In the genomic region with DNA sequence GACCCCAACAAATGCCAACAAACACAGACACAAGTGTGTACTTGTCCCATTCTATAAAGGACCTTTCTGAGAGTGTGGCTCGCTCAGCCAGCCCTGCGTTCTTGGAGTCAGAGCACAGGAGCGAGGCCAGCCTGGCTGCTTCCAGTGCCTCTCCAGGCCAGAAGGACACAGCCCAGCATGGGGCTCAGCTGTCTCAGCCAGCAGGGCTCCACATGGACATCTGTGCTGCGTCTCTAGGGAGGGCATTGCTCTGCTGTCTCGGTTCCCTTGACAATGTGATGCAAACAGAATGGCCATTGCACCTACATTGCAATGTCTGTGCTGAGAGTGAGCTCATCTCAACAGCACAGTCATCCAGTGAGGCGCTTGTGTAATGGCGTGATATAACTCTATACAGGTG, we compare ENCODE assay signal across 18 mouse cellular contexts. TPM values are rescaled to one million over a fixed set of nuclear protein-coding genes. Genes with fewer than 3 reads are reported as not detected.
DNase-seq lines count a peak whose midpoint lies in the region; ATAC-seq lines count a peak whose summit lies in the region.
"Had no signal": no experiment of that assay in that cellular context is flagged by ENCODE, and none has a peak within 500 bp of the region (broad histone marks: within the 10 kb centered on the region; RNA-seq: fewer than 3 reads in every experiment).

No protein-coding gene starts in this region.

- no peak overlapping the region for H3K4me3 ChIP-seq in neural tube, embryonic 13.5 days
- H3K4me3 ChIP-seq in neural tube, embryonic 15.5 days (replicated peaks), result no peak overlapping the region
- H3K4me3 ChIP-seq: limb, embryonic 10.5 days; liver, embryonic 13.5 days; megakaryocyte, embryonic 14.5 days had no signal

- no peaks in the 10 kb centered on the region for H3K9me3 ChIP-seq in neural tube, embryonic 13.5 days
- H3K9me3 ChIP-seq in neural tube, embryonic 15.5 days (replicated peaks), result no peaks in the 10 kb centered on the region
- H3K9me3 ChIP-seq: limb, embryonic 10.5 days; liver, embryonic 13.5 days had no signal

- DNase-seq in gastrocnemius, postnatal 14 days, result peak; percentile 43
- DNase-seq in gastrocnemius, postnatal 36 days, result no peak
- DNase-seq in cerebellum, adult 8-10 months, result peak; percentile 51
- no peak for DNase-seq in kidney, adult 11 months
- DNase-seq in adipocyte (ENCODE audit: low spot score), result no peak
- DNase-seq: adrenal gland, adult 2 months; layer of hippocampus, adult 9-11 months; liver, embryonic 13.5 days; right cerebral cortex, postnatal 4 days had no signal

- no peak overlapping the region for H3K27ac ChIP-seq in neural tube, embryonic 13.5 days (replicated peaks)
- no peak overlapping the region for H3K27ac ChIP-seq in neural tube, embryonic 15.5 days (replicated peaks)
- H3K27ac ChIP-seq: kidney, postnatal 0 days; limb, embryonic 10.5 days; liver, embryonic 13.5 days had no signal

- no peaks in the 10 kb centered on the region for H3K27me3 ChIP-seq in neural tube, embryonic 13.5 days
- no peaks in the 10 kb centered on the region for H3K27me3 ChIP-seq in neural tube, embryonic 15.5 days (replicated peaks)
- H3K27me3 ChIP-seq: liver, embryonic 13.5 days had no signal

- no peak overlapping the region for H3K4me2 ChIP-seq in neural tube, embryonic 13.5 days
- H3K4me2 ChIP-seq in neural tube, embryonic 15.5 days, result no peak overlapping the region
- H3K4me2 ChIP-seq: liver, embryonic 13.5 days had no signal

- intact Hi-C loops in gastrocnemius, postnatal 14 days (cut with DNase I; ENCODE audit: low total_unique reads), result no loop called here
- intact Hi-C loops in gastrocnemius, postnatal 36 days (cut with DNase I), result no loop called here

- ATAC-seq in neural tube, embryonic 13.5 days (ENCODE audit: low read depth), result 0 out of 2 replicates have a peak, but pooled peaks have one; percentile 51
- no peak for ATAC-seq in neural tube, embryonic 15.5 days (ENCODE audit: low FRiP score)
- ATAC-seq: CD4-positive, CD25-positive, alpha-beta regulatory T cell, adult 4 months; inflammation-experienced regulatory T-cells, adult 6 months; lung, postnatal 0 days; Patski had no signal

- H3K36me3 ChIP-seq in neural tube, embryonic 13.5 days, result no peaks in the 10 kb centered on the region
- no peaks in the 10 kb centered on the region for H3K36me3 ChIP-seq in neural tube, embryonic 15.5 days
- H3K36me3 ChIP-seq: limb, embryonic 10.5 days; liver, embryonic 13.5 days had no signal

- peaks cover 4% of the 10 kb centered on the region; the same call in 1 of the 2 replicates for H3K4me1 ChIP-seq in neural tube, embryonic 13.5 days (replicated peaks)
- no peaks in the 10 kb centered on the region for H3K4me1 ChIP-seq in neural tube, embryonic 15.5 days
- H3K4me1 ChIP-seq: limb, embryonic 10.5 days; liver, embryonic 13.5 days; megakaryocyte, embryonic 14.5 days had no signal

- no peak overlapping the region for H3K9ac ChIP-seq in neural tube, embryonic 13.5 days
- H3K9ac ChIP-seq in neural tube, embryonic 15.5 days (replicated peaks), result no peak overlapping the region
- H3K9ac ChIP-seq: liver, embryonic 13.5 days had no signal

- 76% methylated on average over 7 of the region's 7 CpGs for WGBS in neural tube, embryonic 13.5 days
- 71% methylated on average over 7 of the region's 7 CpGs for WGBS in neural tube, embryonic 15.5 days

RNA-seq across cellular contexts. Expression of a gene that starts 35.7 kb away (rescaled TPM):
- 100 to 1,000 TPM; 380 to 427 TPM for total RNA-seq in gastrocnemius, postnatal 14 days (2021)
- 100 to 1,000 TPM; 484 to 513 TPM for total RNA-seq in gastrocnemius, postnatal 36 days (2021)
- polyA plus RNA-seq in neural tube, embryonic 13.5 days (2015; fragmentation: Nextera tagmentation; extraction: Ambion mirVana), result 2,474 and 2,486 TPM in 2 replicates
- 2,749 and 3,020 TPM in 2 replicates for polyA plus RNA-seq in neural tube, embryonic 15.5 days (2015; fragmentation: Nextera tagmentation; extraction: Ambion mirVana)

Comparison
In these comparisons a context has a peak if more than half of its experiments do, and no peak if none do; other contexts are left out.
1. DNase-seq: peak in gastrocnemius, postnatal 14 days (single experiment) and cerebellum, adult 8-10 months (single experiment); none in gastrocnemius, postnatal 36 days (0 of 2), kidney, adult 11 months (single experiment) and adipocyte (single experiment).